Mouse (Mus musculus): ENCODE results near the gene Hist1h2ae.

DNA sequence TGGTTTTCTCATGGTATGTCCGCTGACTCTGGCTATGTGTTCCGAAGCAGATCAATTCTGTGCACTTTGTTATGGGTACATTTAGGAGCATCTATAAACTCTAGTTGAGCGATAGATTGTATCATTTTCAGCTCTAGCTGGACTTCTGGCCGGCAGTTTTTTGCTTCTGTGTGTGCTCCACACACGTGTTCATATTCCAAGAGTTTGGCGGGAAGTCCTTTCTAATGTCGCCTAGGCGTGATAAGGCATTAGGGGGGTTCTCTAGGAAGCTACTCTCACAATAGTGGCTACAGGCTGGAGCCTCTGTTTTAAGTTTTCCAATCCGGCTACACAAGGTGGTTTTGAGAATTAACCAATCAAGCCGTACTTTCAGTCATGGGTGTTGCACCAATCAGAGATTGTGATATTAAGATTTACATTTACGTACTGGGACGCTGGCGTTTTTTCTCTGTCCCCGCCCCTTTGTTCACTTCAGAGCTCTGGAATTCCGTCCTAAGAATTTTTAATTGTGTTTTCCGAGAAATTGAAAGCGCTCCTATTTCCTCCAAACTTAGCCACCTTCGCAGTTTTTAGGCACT lies 15.1 kb downstream of the Hist1h2ae start:
- TF ChIP-seq EP300 (IDR thresholded peaks at IDR 0.05; ENCODE audit: low read depth) (no peak; the same call in 1 of the 2 replicates), CTCF (IDR thresholded peaks at IDR 0.05; ENCODE audit: low read depth) (no peak)

Data from liver, embryonic 14.5 days (tissue).